Mouse (Mus musculus) stomach, postnatal 0 days (tissue): Measurements from ENCODE around the gene Brd3.

ENCODE experiments used
- CTCF ChIP-seq: IDR thresholded peaks from 2 replicates; pipeline ENCODE4 v1.5.1; 2016; ENCODE audit warnings: antibody characterized with exemption, low read depth, mild to moderate bottlenecking, moderate library complexity
- EP300 ChIP-seq: optimal IDR thresholded peaks from 2 replicates; pipeline ENCODE3; 2016; ENCODE audit warnings: antibody characterized with exemption

DNA sequence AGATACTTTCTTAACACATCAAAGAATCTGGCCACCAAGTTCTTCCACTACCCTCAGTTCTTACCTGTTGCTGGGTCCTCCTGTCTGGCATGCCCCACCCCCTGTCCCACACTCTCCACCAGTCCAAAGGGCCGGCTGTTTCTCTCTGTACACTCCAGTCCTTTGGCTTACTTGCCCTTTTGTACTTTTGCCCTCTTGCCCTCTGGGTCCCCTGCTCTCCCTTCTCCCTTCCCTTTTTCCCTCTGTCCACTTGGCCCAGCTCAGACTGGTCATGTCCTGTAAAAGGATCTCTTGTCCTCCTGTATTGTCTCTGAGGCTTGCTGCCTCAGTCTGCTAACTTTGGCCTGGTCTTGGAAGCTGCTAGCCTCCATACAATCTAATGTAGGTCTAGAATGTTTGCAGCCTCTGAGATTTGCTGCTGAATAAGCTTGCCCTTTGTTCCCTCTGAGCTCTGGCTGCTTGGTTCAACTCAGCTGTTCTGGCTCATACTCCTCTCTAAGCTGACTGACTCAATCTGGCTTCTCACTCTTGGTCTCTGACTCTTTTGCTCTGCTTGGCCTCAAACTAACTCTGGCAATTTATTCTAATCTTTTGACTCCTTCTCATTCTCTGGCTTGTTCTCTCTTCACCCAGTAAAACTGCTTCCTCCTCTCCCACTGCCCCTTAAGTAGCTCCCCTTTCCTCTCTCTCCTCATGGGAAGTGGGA, 41.4 kb upstream of the Brd3 start:
- TF ChIP-seq CTCF (no peak), EP300 (no peak)
